Mouse (Mus musculus) lung, embryonic 16.5 days (tissue): Measurements from ENCODE around the gene Kank4. TPM values are rescaled to one million over a fixed set of nuclear protein-coding genes. Genes with fewer than 3 reads are reported as not detected.

Experiments used
- ATAC-seq: fragments of 200-750 bp; cut with Nextera tagmentation; 2 replicates; pipeline ENCODE4 v1.8.0; 2017; ENCODE audit warnings: low read depth, mild to moderate bottlenecking, moderate library complexity
- H3K27ac ChIP-seq: fragments of 300-500 bp; sonication (generic); 2 replicates; pipeline ENCODE4 v1.5.1; 2014; ENCODE audit warnings: mild to moderate bottlenecking, control low read depth, low read length
- H3K27me3 ChIP-seq: fragments of 300-500 bp; sonication (generic); 2 replicates; pipeline ENCODE4 v1.6.1; 2014; ENCODE audit warnings: low read depth, low read length, mixed read lengths; ENCODE audit not compliant: control insufficient read depth, insufficient read depth
- H3K36me3 ChIP-seq: fragments of 300-500 bp; sonication (generic); 2 replicates; pipeline ENCODE4 v1.6.1; 2014; ENCODE audit warnings: low read length; ENCODE audit not compliant: control insufficient read depth, insufficient read depth
- H3K4me1 ChIP-seq: fragments of 300-500 bp; sonication (generic); replicated peaks from 2 replicates; pipeline ENCODE4 v1.6.1; 2014; ENCODE audit warnings: low read length, mixed read lengths; ENCODE audit not compliant: control insufficient read depth, insufficient read depth
- H3K4me2 ChIP-seq: fragments of 300-500 bp; sonication (generic); 2 replicates; pipeline ENCODE4 v1.6.1; 2014; ENCODE audit warnings: low read depth, low read length, control low read depth
- H3K4me3 ChIP-seq: fragments of 300-500 bp; sonication (generic); 2 replicates; pipeline ENCODE4 v1.5.1; 2014; ENCODE audit warnings: mild to moderate bottlenecking, low read length, control low read depth
- H3K9ac ChIP-seq: fragments of 300-500 bp; sonication (generic); 2 replicates; pipeline ENCODE4 v1.6.1; 2014; ENCODE audit warnings: low read length, control low read depth
- H3K9me3 ChIP-seq: fragments of 300-500 bp; sonication (generic); 2 replicates; pipeline ENCODE4 v1.6.1; 2016; ENCODE audit warnings: low read length; ENCODE audit not compliant: control insufficient read depth
- WGBS: fragments of 180-500 bp; shearing (Covaris S2); extraction: QIAGEN DNeasy Blood & Tissue Kit; methylation state at CpG from one replicate; pipeline ENCODE4 v1.1.7; 2014; 5-methylcytosine and 5-hydroxymethylcytosine counted together
- polyA plus RNA-seq: library from polyadenylated mRNA; unstranded; fragments of >200 nt; fragmentation: Nextera tagmentation; extraction: Ambion mirVana; gene quantifications from 2 replicates; pipeline ENCODE4 v1.2.1, GENCODE M21; 2015

The Kank4 gene
- polyA plus RNA-seq, 1 experiment from 2014 or later: 3.3 TPM

GRCm38 (mm10) chr4:98767134-98768133 lies 49.9 kb downstream of the Kank4 start:
- H3K27ac ChIP-seq: no peak overlapping the region
- WGBS: 61% methylated on average over 14 of the region's 14 CpGs
- no peaks in the 10 kb centered on the region for H3K27me3 ChIP-seq
- H3K4me1 ChIP-seq: no peaks in the 10 kb centered on the region
- no peak overlapping the region for H3K4me2 ChIP-seq
- no peak overlapping the region for H3K4me3 ChIP-seq
- peaks cover 15% of the 10 kb centered on the region for H3K36me3 ChIP-seq
- H3K9me3 ChIP-seq: no peaks in the 10 kb centered on the region
- ATAC-seq: no peak
- no peak overlapping the region for H3K9ac ChIP-seq

GRCm38 (mm10) chr4:98758872-98759518 lies 58.3 kb downstream of the Kank4 start:
- H3K9ac ChIP-seq: no peak overlapping the region; the same call in 1 of the 2 replicates
- peak overlapping the region; percentile 80 for H3K27ac ChIP-seq
- H3K4me3 ChIP-seq: no peak overlapping the region
- no peak overlapping the region for H3K4me2 ChIP-seq
- H3K36me3 ChIP-seq: peaks cover 10% of the 10 kb centered on the region
- WGBS: 57% methylated on average over 3 of the region's 3 CpGs
- peak; percentile 27 for ATAC-seq
- H3K4me1 ChIP-seq: 0 out of 2 replicates have a peak, but pooled peaks cover 4% of the 10 kb centered on the region
- no peaks in the 10 kb centered on the region for H3K9me3 ChIP-seq
- no peaks in the 10 kb centered on the region for H3K27me3 ChIP-seq

GRCm38 (mm10) chr4:98758012-98758821 lies 59.1 kb downstream of the Kank4 start:
- H3K9ac ChIP-seq: no peak overlapping the region
- 14% methylated on average over 4 of the region's 4 CpGs for WGBS
- H3K4me3 ChIP-seq: no peak overlapping the region
- 0 out of 2 replicates have a peak, but pooled peaks cover 4% of the 10 kb centered on the region for H3K4me1 ChIP-seq
- no peaks in the 10 kb centered on the region for H3K27me3 ChIP-seq
- no peak overlapping the region for H3K4me2 ChIP-seq
- no peaks in the 10 kb centered on the region for H3K9me3 ChIP-seq
- peaks cover 10% of the 10 kb centered on the region for H3K36me3 ChIP-seq
- peak overlapping the region; percentile 80 for H3K27ac ChIP-seq
- peak; percentile 92 for ATAC-seq

GRCm38 (mm10) chr4:98756141-98756540 lies 61.2 kb downstream of the Kank4 start:
- WGBS: 52% methylated on average over 11 of the region's 11 CpGs
- H3K4me1 ChIP-seq: 0 out of 2 replicates have a peak, but pooled peaks cover 4% of the 10 kb centered on the region
- ATAC-seq: no peak
- no peak overlapping the region for H3K27ac ChIP-seq
- no peak overlapping the region for H3K4me2 ChIP-seq
- peaks cover 6% of the 10 kb centered on the region for H3K36me3 ChIP-seq
- no peaks in the 10 kb centered on the region for H3K27me3 ChIP-seq
- H3K9me3 ChIP-seq: no peaks in the 10 kb centered on the region
- H3K4me3 ChIP-seq: no peak overlapping the region
- H3K9ac ChIP-seq: no peak overlapping the region

- Histone ChIP-seq H3K9ac (no peak overlapping the region), H3K4me3 (no peak overlapping the region), H3K36me3 (peaks cover 4% of the 10 kb centered on the region), H3K4me1 (0 out of 2 replicates have a peak, but pooled peaks cover under 1% of the 10 kb centered on the region), H3K27ac (no peak overlapping the region), H3K9me3 (no peaks in the 10 kb centered on the region), H3K4me2 (no peak overlapping the region), H3K27me3 (no peaks in the 10 kb centered on the region)
- WGBS: 75% methylated on average over 4 of the region's 4 CpGs
- no peak for ATAC-seq
Measured at GRCm38 (mm10) chr4:98754456-98754855, 62.9 kb downstream of the Kank4 start.

GRCm38 (mm10) chr4:98743906-98744210 lies 73.5 kb downstream of the Kank4 start:
- peak; percentile 64; the same call in 1 of the 2 replicates for ATAC-seq

GRCm38 (mm10) chr4:98743209-98743905 lies 74.0 kb downstream of the Kank4 start:
- no peaks in the 10 kb centered on the region; the same call in 1 of the 2 replicates for H3K4me1 ChIP-seq
- no peaks in the 10 kb centered on the region for H3K27me3 ChIP-seq
- no peak overlapping the region for H3K4me3 ChIP-seq
- WGBS: 41% methylated on average over 3 of the region's 3 CpGs
- no peak overlapping the region for H3K4me2 ChIP-seq
- H3K9ac ChIP-seq: no peak overlapping the region
- peak; percentile 45; the same call in 1 of the 2 replicates for ATAC-seq
- no peaks in the 10 kb centered on the region for H3K9me3 ChIP-seq
- H3K27ac ChIP-seq: peak overlapping the region; percentile 39; the same call in 1 of the 2 replicates
- no peaks in the 10 kb centered on the region for H3K36me3 ChIP-seq

More at GRCm38 (mm10) chr4:98743906-98744210, 73.5 kb downstream of the Kank4 start:
- Histone ChIP-seq H3K4me2 (no peak overlapping the region), H3K4me3 (no peak overlapping the region), H3K27ac (no peak overlapping the region), H3K4me1 (no peaks in the 10 kb centered on the region; the same call in 1 of the 2 replicates), H3K27me3 (no peaks in the 10 kb centered on the region), H3K9ac (no peak overlapping the region), H3K9me3 (no peaks in the 10 kb centered on the region), H3K36me3 (no peaks in the 10 kb centered on the region)
- 19% methylated on average over 7 of the region's 7 CpGs for WGBS

- Histone ChIP-seq H3K9me3 (no peaks in the 10 kb centered on the region), H3K4me1 (no peaks in the 10 kb centered on the region; the same call in 1 of the 2 replicates), H3K9ac (no peak overlapping the region), H3K4me2 (no peak overlapping the region), H3K4me3 (no peak overlapping the region), H3K27me3 (no peaks in the 10 kb centered on the region), H3K36me3 (no peaks in the 10 kb centered on the region), H3K27ac (no peak overlapping the region)
- WGBS: 17% methylated on average over 2 of the region's 2 CpGs
- 0 out of 2 replicates have a peak, but pooled peaks have one; percentile 51 for ATAC-seq
Measured at GRCm38 (mm10) chr4:98739753-98740152, 77.6 kb downstream of the Kank4 start.
